Mouse (Mus musculus) adrenal gland, adult 2 months (tissue): Measurements from ENCODE around the gene Hpn. TPM values are rescaled to one million over a fixed set of nuclear protein-coding genes. Genes with fewer than 3 reads are reported as not detected.

Experiments
- DNase-seq: peaks from one replicate; pipeline ENCODE4 v3.0.0; 2021
- polyA plus RNA-seq: library from polyadenylated mRNA; depleted of rRNA; stranded (reverse); fragments of >200 nt; gene quantifications from 2 replicates; pipeline ENCODE4 v1.2.3, GENCODE M21; 2012; rRNA removed
- total RNA-seq, 2 experiments: library from RNA; stranded (reverse); gene quantifications; 2 replicates each; pipeline ENCODE4 v1.2.3; 2021

Hpn gene
- total and polyA plus RNA-seq, 3 experiments, result 1.3 to 2.6 (median 2.4) TPM

GRCm38 (mm10) chr7:31054661-31055320 lies 60.3 kb downstream of the Hpn start:
- DNase-seq, result peak; percentile 64

GRCm38 (mm10) chr7:31053882-31054447 lies 61.1 kb downstream of the Hpn start:
- no peak for DNase-seq

- DNase-seq, result peak; percentile 30
Measured at GRCm38 (mm10) chr7:31052636-31053434, 62.3 kb downstream of the Hpn start.

GRCm38 (mm10) chr7:31052251-31052635 lies 62.8 kb downstream of the Hpn start:
- no peak for DNase-seq

GRCm38 (mm10) chr7:31051321-31052021 lies 63.6 kb downstream of the Hpn start, which contains the start of gene Fxyd7:
Gene Fxyd7, minus strand, starts transcription at chr7:31051467.
- no peak for DNase-seq

- no peak for DNase-seq
Measured at GRCm38 (mm10) chr7:31050921-31051320, 64.2 kb downstream of the Hpn start.

GRCm38 (mm10) chr7:31050487-31050886 lies 64.6 kb downstream of the Hpn start:
- DNase-seq, result no peak

- no peak for DNase-seq
Measured at GRCm38 (mm10) chr7:31049846-31050281, 65.2 kb downstream of the Hpn start.

GRCm38 (mm10) chr7:31049135-31049845 lies 65.8 kb downstream of the Hpn start:
- no peak for DNase-seq

Other genes with a start within 250 kb of the Hpn start
- under 1 TPM; 0.40 to 0.97 TPM for gene Cd22, start 234.9 kb downstream of the Hpn start, total RNA-seq
- gene Cd22, start 234.9 kb downstream of the Hpn start, polyA plus RNA-seq, result 0.45 and 0.57 TPM in 2 replicates
- under 1 TPM; 0.48 to 0.63 TPM for gene Mag, start 200.4 kb downstream of the Hpn start, total RNA-seq
- 0.80 and 0.99 TPM in 2 replicates for gene Mag, start 200.4 kb downstream of the Hpn start, polyA plus RNA-seq
- 10 to 100 TPM in 1 of 2 experiments, not detected in 1; 16.6 TPM for gene Hamp2, start 190.6 kb downstream of the Hpn start, total RNA-seq
- 2.6 and 17.4 TPM in 2 replicates for gene Hamp2, start 190.6 kb downstream of the Hpn start, polyA plus RNA-seq
- gene Hamp, start 171.3 kb downstream of the Hpn start, total RNA-seq, result 10 to 100 TPM in 1 of 2 experiments, not detected in 1; 49.9 TPM
- gene Hamp, start 171.3 kb downstream of the Hpn start, polyA plus RNA-seq, result 63.2 and 115 TPM in 2 replicates
- gene Usf2, start 158.5 kb downstream of the Hpn start, total RNA-seq, result 100 to 1,000 TPM; 146 to 166 TPM
- 376 and 393 TPM in 2 replicates for gene Usf2, start 158.5 kb downstream of the Hpn start, polyA plus RNA-seq
- gene Lsr, start 141.8 kb downstream of the Hpn start, total RNA-seq, result 10 to 100 TPM in 1 of 2 experiments, 1 to 10 TPM in 1; 9.2 to 13.7 TPM
- 17.5 and 24.0 TPM in 2 replicates for gene Lsr, start 141.8 kb downstream of the Hpn start, polyA plus RNA-seq
- gene Fam187b, start 141.5 kb downstream of the Hpn start, total RNA-seq, result under 1 TPM; 0.37 to 0.59 TPM
- gene Fam187b, start 141.5 kb downstream of the Hpn start, polyA plus RNA-seq, result 0.18 and 0.38 TPM in 2 replicates
- 100 to 1,000 TPM in 1 of 2 experiments, 10 to 100 TPM in 1; 61.4 to 112 TPM for gene Fxyd5, start 72.8 kb downstream of the Hpn start, total RNA-seq
- 51.0 and 53.5 TPM in 2 replicates for gene Fxyd5, start 72.8 kb downstream of the Hpn start, polyA plus RNA-seq
- 1 to 10 TPM; 1.3 to 1.4 TPM for gene Fxyd7, start 63.8 kb downstream of the Hpn start, total RNA-seq
- 4.4 and 9.9 TPM in 2 replicates for gene Fxyd7, start 63.8 kb downstream of the Hpn start, polyA plus RNA-seq
- gene Fxyd1, start 58.1 kb downstream of the Hpn start, total RNA-seq, result 100 to 1,000 TPM; 307 to 317 TPM
- 480 and 501 TPM in 2 replicates for gene Fxyd1, start 58.1 kb downstream of the Hpn start, polyA plus RNA-seq
- 1 to 10 TPM; 2.2 to 6.5 TPM for gene Lgi4, start 55.9 kb downstream of the Hpn start, total RNA-seq
- gene Lgi4, start 55.9 kb downstream of the Hpn start, polyA plus RNA-seq, result 3.3 and 6.2 TPM in 2 replicates
- 1 to 10 TPM; 1.3 to 3.4 TPM for gene Fxyd3, start 38.6 kb downstream of the Hpn start, total RNA-seq
- 0.04 and 0.73 TPM in 2 replicates for gene Fxyd3, start 38.6 kb downstream of the Hpn start, polyA plus RNA-seq
- 10 to 100 TPM; 10.8 to 27.8 TPM for gene Scn1b, start 11.7 kb upstream of the Hpn start, total RNA-seq
- 30.5 and 61.1 TPM in 2 replicates for gene Scn1b, start 11.7 kb upstream of the Hpn start, polyA plus RNA-seq
- gene Gramd1a, start 40.6 kb upstream of the Hpn start, total RNA-seq, result 10 to 100 TPM; 38.5 to 50.1 TPM
- gene Gramd1a, start 40.6 kb upstream of the Hpn start, polyA plus RNA-seq, result 208 and 246 TPM in 2 replicates
- not detected for gene Scgb2b2, start 175.2 kb upstream of the Hpn start, total RNA-seq
- gene Scgb2b2, start 175.2 kb upstream of the Hpn start, polyA plus RNA-seq, result not detected in 2 replicates
- not detected for gene Scgb1b2, start 176.5 kb upstream of the Hpn start, total RNA-seq
- not detected in 2 replicates for gene Scgb1b2, start 176.5 kb upstream of the Hpn start, polyA plus RNA-seq
- not detected for gene Scgb2b3, start 246.8 kb upstream of the Hpn start, total RNA-seq
- not detected in 2 replicates for gene Scgb2b3, start 246.8 kb upstream of the Hpn start, polyA plus RNA-seq